Mouse (Mus musculus): ENCODE data around the gene Rtn4ip1. TPM values are rescaled to one million over a fixed set of nuclear protein-coding genes. Genes with fewer than 3 reads are reported as not detected.
"Not testable (repeated sequence)": the region's sequence is repeated elsewhere in the genome, so short reads cannot be mapped to it uniquely, and the experiment has no call there.

Rtn4ip1 gene
- polyA plus RNA-seq, 1 experiment = 7.9 TPM

DNA sequence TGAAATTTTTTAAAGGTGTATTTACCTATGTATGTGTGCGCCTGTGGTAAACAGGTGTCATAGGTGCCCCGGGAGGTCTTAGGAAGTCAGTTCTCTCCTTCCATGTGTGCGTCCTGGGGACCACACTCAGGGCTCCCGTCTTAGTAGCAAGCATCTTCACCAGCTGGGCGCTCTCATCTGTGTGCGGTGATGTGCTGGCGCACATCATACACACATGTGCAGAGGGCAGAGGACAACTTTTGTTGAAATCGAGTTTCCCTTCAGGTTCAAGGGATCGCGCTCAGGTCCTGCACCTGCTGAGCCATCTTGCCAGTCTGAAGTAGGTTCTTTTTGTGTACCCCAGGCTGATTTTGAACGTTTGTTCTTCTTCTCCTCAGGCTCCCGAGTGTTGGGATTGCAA is 14.6 kb downstream of the Rtn4ip1 start:
- H3K79me3 ChIP-seq (ENCODE audit: low read depth) = no peaks in the 10 kb centered on the region
- H3K36me3 ChIP-seq (ENCODE audit: control insufficient read depth, insufficient read depth) = peaks cover 26% of the 10 kb centered on the region
- no peaks in the 10 kb centered on the region for H3K79me2 ChIP-seq (ENCODE audit: control insufficient read depth, insufficient read depth)
- no peaks in the 10 kb centered on the region for H3K27me3 ChIP-seq (ENCODE audit: control insufficient read depth, insufficient read depth, insufficient read length)
- no peak overlapping the region for H3K4me3 ChIP-seq (ENCODE audit: insufficient read depth, poor library complexity, severe bottlenecking)
- H3ac ChIP-seq (ENCODE audit: control insufficient read depth, insufficient read length, low read depth) = no peak overlapping the region
- TF ChIP-seq MAX (IDR thresholded peaks at IDR 0.05) (no peak), CTCF (IDR thresholded peaks at IDR 0.05; ENCODE audit: control insufficient read depth, insufficient read depth, insufficient read length) (no peak), FOSL1 (IDR thresholded peaks at IDR 0.05; ENCODE audit: insufficient read depth, low read length, poor library complexity, severe bottlenecking) (no peak), CEBPB (IDR thresholded peaks at IDR 0.05; ENCODE audit: low read depth) (no peak), MYOG (IDR thresholded peaks at IDR 0.05; ENCODE audit: control insufficient read depth, extremely low read depth, insufficient read length) (no peak), MYOD1 (IDR thresholded peaks at IDR 0.05; ENCODE audit: control insufficient read depth, insufficient read length, low read depth) (no peak), USF1 (IDR thresholded peaks at IDR 0.05; ENCODE audit: low read depth) (no peak)

DNA sequence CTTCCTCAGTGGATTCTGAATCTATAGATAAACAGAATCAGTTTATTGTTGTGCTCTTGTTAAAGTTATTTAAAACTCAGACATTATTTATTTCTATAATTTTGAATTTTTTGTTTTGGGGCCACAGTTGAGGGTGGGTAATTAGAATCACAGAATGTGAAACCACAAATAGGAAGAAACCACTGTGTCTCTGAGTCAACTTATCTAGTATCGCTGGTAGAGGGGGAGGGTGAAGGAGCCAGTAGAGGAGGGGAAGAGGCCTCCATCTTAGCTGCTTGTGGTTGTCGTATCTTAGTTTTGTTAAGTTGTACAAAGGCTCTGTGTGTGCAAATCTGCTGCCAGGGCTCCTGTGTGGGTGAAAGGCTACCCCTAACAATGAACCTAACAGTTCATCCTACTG is 15.1 kb downstream of the Rtn4ip1 start:
- H3K79me2 ChIP-seq (ENCODE audit: control insufficient read depth, insufficient read depth) = no peaks in the 10 kb centered on the region
- no peaks in the 10 kb centered on the region for H3K27me3 ChIP-seq (ENCODE audit: control insufficient read depth, insufficient read depth, insufficient read length)
- peaks cover 24% of the 10 kb centered on the region for H3K36me3 ChIP-seq (ENCODE audit: control insufficient read depth, insufficient read depth)
- TF ChIP-seq FOSL1 (IDR thresholded peaks at IDR 0.05; ENCODE audit: insufficient read depth, low read length, poor library complexity, severe bottlenecking) = no peak
- TF ChIP-seq CEBPB (IDR thresholded peaks at IDR 0.05; ENCODE audit: low read depth) = no peak
- TF ChIP-seq USF1 (IDR thresholded peaks at IDR 0.05; ENCODE audit: low read depth) = no peak
- TF ChIP-seq MYOD1 (IDR thresholded peaks at IDR 0.05; ENCODE audit: control insufficient read depth, insufficient read length, low read depth) = no peak
- no peak for TF ChIP-seq MAX (IDR thresholded peaks at IDR 0.05)
- no peak for TF ChIP-seq CTCF (IDR thresholded peaks at IDR 0.05; ENCODE audit: control insufficient read depth, insufficient read depth, insufficient read length)
- no peak for TF ChIP-seq MYOG (IDR thresholded peaks at IDR 0.05; ENCODE audit: control insufficient read depth, extremely low read depth, insufficient read length)
- H3K79me3 ChIP-seq (ENCODE audit: low read depth) = no peaks in the 10 kb centered on the region
- H3ac ChIP-seq (ENCODE audit: control insufficient read depth, insufficient read length, low read depth) = no peak overlapping the region
- H3K4me3 ChIP-seq (ENCODE audit: insufficient read depth, poor library complexity, severe bottlenecking) = no peak overlapping the region

DNA sequence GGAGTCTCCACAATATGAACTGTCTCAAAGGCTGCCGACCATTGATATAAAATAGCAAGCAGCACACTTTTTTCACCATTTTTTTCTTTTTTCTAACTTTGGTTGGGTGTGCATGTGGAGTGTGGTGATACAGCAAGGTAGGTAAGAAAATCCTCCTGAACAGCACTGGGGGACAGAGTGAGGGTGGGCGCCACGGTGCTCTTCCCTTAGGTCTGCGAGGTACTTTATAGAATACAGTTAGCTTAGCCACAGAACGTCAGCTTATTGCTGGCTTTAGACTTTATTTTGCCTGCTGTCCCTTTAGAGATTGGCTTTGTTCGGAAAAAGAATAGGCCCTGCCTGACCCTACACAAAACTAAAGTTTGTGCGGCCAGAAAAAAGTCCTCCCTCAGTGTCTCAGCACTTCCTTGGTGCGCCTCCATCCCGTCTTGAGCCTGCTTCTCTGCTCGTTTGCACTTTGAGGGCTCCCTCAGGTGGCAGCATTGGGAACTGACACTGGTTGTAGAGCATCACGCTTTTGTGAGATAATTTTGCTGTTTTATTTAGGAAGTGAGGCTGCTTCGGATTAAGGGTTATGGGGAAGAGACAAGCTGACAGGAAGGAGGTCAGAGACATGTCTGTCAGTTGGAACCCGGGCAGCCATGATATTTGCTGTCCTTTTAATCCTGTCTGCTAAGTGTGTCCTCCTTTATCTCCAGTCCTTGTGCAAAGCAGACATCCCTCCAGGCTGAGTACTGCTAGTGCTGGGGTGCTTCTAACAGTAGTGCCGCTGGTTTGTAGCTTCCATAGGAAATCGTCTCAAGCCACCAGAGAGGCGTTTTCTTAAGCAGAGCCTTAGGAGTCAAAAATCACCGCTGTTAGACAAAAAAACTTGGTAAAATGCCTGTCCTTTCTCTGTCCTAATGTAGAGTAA is 17.3 kb downstream of the Rtn4ip1 start:
- no peak for TF ChIP-seq CEBPB (IDR thresholded peaks at IDR 0.05; ENCODE audit: low read depth)
- TF ChIP-seq CTCF (IDR thresholded peaks at IDR 0.05; ENCODE audit: control insufficient read depth, insufficient read depth, insufficient read length) = peak; percentile 80
- no peak for TF ChIP-seq FOSL1 (IDR thresholded peaks at IDR 0.05; ENCODE audit: insufficient read depth, low read length, poor library complexity, severe bottlenecking)

DNA sequence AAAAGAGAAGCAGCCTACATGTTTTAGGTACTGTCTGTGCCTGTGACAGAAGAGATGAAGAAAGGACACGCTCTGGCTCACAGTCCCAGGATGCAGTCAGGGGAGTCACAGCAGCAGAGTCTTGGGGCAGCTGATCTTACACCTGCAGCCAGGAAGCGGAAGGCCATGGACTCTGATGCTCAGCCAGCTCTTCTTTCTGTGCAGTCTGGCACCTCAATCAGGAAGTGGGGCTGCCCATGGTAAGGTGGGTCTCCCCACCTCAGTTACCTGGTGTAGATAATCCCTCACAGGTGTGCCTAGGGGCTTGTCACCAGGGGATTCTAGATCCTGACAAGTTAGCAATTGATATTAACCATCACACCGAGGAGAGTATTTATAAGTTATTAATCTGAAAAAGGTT is 21.5 kb downstream of the Rtn4ip1 start:
- no peaks in the 10 kb centered on the region for H3K79me3 ChIP-seq (ENCODE audit: low read depth)
- no peak for TF ChIP-seq CTCF (IDR thresholded peaks at IDR 0.05; ENCODE audit: control insufficient read depth, insufficient read depth, insufficient read length)
- TF ChIP-seq MAX (IDR thresholded peaks at IDR 0.05) = no peak
- TF ChIP-seq MYOG (IDR thresholded peaks at IDR 0.05; ENCODE audit: control insufficient read depth, extremely low read depth, insufficient read length) = no peak
- TF ChIP-seq CEBPB (IDR thresholded peaks at IDR 0.05; ENCODE audit: low read depth) = no peak
- no peak for TF ChIP-seq USF1 (IDR thresholded peaks at IDR 0.05; ENCODE audit: low read depth)
- no peak for TF ChIP-seq FOSL1 (IDR thresholded peaks at IDR 0.05; ENCODE audit: insufficient read depth, low read length, poor library complexity, severe bottlenecking)
- TF ChIP-seq MYOD1 (IDR thresholded peaks at IDR 0.05; ENCODE audit: control insufficient read depth, insufficient read length, low read depth) = no peak
- H3K36me3 ChIP-seq (ENCODE audit: control insufficient read depth, insufficient read depth) = peaks cover 32% of the 10 kb centered on the region
- no peak overlapping the region for H3ac ChIP-seq (ENCODE audit: control insufficient read depth, insufficient read length, low read depth)
- no peaks in the 10 kb centered on the region for H3K79me2 ChIP-seq (ENCODE audit: control insufficient read depth, insufficient read depth)
- H3K4me3 ChIP-seq (ENCODE audit: insufficient read depth, poor library complexity, severe bottlenecking) = no peak overlapping the region
- no peaks in the 10 kb centered on the region for H3K27me3 ChIP-seq (ENCODE audit: control insufficient read depth, insufficient read depth, insufficient read length)

More for the DNA sequence above, 17.3 kb downstream of the Rtn4ip1 start:
- no peak overlapping the region for H3ac ChIP-seq (ENCODE audit: control insufficient read depth, insufficient read length, low read depth)
- no peaks in the 10 kb centered on the region for H3K79me2 ChIP-seq (ENCODE audit: control insufficient read depth, insufficient read depth)
- H3K79me3 ChIP-seq (ENCODE audit: low read depth) = no peaks in the 10 kb centered on the region
- no peak overlapping the region for H3K4me3 ChIP-seq (ENCODE audit: insufficient read depth, poor library complexity, severe bottlenecking)
- H3K27me3 ChIP-seq (ENCODE audit: control insufficient read depth, insufficient read depth, insufficient read length) = no peaks in the 10 kb centered on the region
- H3K36me3 ChIP-seq (ENCODE audit: control insufficient read depth, insufficient read depth) = peaks cover 27% of the 10 kb centered on the region

DNA sequence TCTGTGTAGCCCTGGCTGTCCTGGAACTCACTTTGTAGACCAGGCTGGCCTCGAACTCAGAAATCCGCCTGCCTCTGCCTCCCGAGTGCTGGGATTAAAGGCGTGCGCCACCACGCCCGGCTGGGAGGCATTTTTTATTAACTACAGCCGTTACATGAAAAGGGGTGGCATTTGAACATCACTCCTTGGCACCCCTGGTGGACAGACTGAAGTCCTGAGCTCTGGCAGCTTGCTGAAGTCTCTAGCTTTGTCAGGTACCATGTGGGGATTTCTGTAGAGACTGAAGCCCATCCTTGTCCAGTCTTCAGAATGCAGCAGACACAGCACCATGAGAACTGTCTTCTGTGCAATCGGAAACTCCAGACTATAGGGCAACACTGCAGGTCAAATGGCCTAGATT is 24.2 kb downstream of the Rtn4ip1 start:
- H3K4me3 ChIP-seq (ENCODE audit: insufficient read depth, poor library complexity, severe bottlenecking); H3K79me3 ChIP-seq (ENCODE audit: low read depth); H3K27me3 ChIP-seq (ENCODE audit: control insufficient read depth, insufficient read depth, insufficient read length); H3K79me2 ChIP-seq (ENCODE audit: control insufficient read depth, insufficient read depth); H3ac ChIP-seq (ENCODE audit: control insufficient read depth, insufficient read length, low read depth): not testable (repeated sequence)
- peaks cover 42% of the 10 kb centered on the region for H3K36me3 ChIP-seq (ENCODE audit: control insufficient read depth, insufficient read depth)

DNA sequence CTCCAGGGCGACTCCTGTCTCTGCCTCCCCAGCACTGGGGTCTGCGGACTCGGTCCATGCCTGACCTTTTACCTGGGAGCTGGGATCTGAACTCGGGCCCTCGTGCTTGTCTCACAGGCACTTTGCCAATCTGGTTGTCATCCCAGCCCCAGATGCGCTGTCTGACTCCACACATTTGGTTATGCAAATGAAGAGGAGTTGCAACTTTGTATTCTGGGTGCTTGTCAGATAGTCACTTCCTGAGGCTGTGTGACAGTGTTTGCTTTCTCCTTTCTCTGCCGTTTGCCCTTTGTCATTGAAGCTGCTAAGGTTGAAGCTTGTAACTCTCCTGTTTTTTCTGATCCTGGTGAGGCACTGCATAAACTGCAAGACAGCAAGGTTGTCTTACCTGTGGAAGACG is 26.1 kb downstream of the Rtn4ip1 start:
- Histone ChIP-seq H3K36me3 (ENCODE audit: control insufficient read depth, insufficient read depth) (peaks cover 43% of the 10 kb centered on the region), H3K79me3 (ENCODE audit: low read depth) (no peaks in the 10 kb centered on the region), H3K79me2 (ENCODE audit: control insufficient read depth, insufficient read depth) (no peaks in the 10 kb centered on the region), H3K4me3 (ENCODE audit: insufficient read depth, poor library complexity, severe bottlenecking) (no peak overlapping the region), H3K27me3 (ENCODE audit: control insufficient read depth, insufficient read depth, insufficient read length) (no peaks in the 10 kb centered on the region), H3ac (ENCODE audit: control insufficient read depth, insufficient read length, low read depth) (no peak overlapping the region)
- no peak for TF ChIP-seq CEBPB (IDR thresholded peaks at IDR 0.05; ENCODE audit: low read depth)

All from C2C12 (cell line).